Mouse (Mus musculus) left cerebral cortex, adult 2 months (tissue): ENCODE measurements around the gene Celsr1. TPM values are rescaled to one million over a fixed set of nuclear protein-coding genes. Genes with fewer than 3 reads are reported as not detected.

Source experiments
- DNase-seq, 2 experiments: peaks; one replicate each; pipeline ENCODE4 v3.0.0; 2021 to 2022; ENCODE audit warnings: low spot score in 2 of 2, mixed read lengths in 1 of 2; ENCODE audit errors: extremely low spot score in 1 of 2
- H3K27ac ChIP-seq: fragments of 200-600 bp; 2 replicates; pipeline ENCODE4 v1.8.1; 2022
- H3K4me3 ChIP-seq: fragments of 200-600 bp; 2 replicates; pipeline ENCODE4 v1.8.1; 2022
- CTCF ChIP-seq: fragments of 200-600 bp; IDR thresholded peaks from 2 replicates; pipeline ENCODE4 v1.8.1; 2022; ENCODE audit warnings: antibody characterized with exemption, mild to moderate bottlenecking, moderate library complexity
- intact Hi-C: fragments of 180-260 bp; cut with DNase I; formaldehyde crosslinking; loops from one replicate; pipeline ENCODE4 v1.15.1; 2025
- total RNA-seq, 2 experiments: library from RNA; stranded (reverse); gene quantifications; 2 replicates each; pipeline ENCODE4 v1.2.3; 2021

Gene Celsr1
- total RNA-seq, 2 experiments from 2014 or later = 3.7 to 4.6 TPM

- no peak for TF ChIP-seq CTCF
- DNase-seq = no peak
- peak overlapping the region; percentile 61 for H3K4me3 ChIP-seq
- H3K27ac ChIP-seq = peak overlapping the region; percentile 90
- intact Hi-C loops = loop anchor here (1.0 to 2.0 kb wide), 2 partner anchors 20 to 48 kb away; partner anchors contain the start of genes Cdpf1 and Trmu
Measured at GRCm38 (mm10) chr15:85858980-85859489, 174.5 kb downstream of the Celsr1 start.

GRCm38 (mm10) chr15:85851656-85852392, 181.8 kb downstream of the Celsr1 start:
- Histone ChIP-seq H3K4me3 (no peak overlapping the region), H3K27ac (no peak overlapping the region)
- TF ChIP-seq CTCF = peak; percentile 35
- no peak for DNase-seq
- intact Hi-C loops = no loop called here

Other genes with a start within 250 kb of the Celsr1 start
- gene Cdpf1, start 222.1 kb downstream of the Celsr1 start, total RNA-seq = 10 to 100 TPM; 21.1 to 21.3 TPM
- gene Pkdrej, start 212.0 kb downstream of the Celsr1 start, total RNA-seq = 1 to 10 TPM in 1 of 2 experiments, under 1 TPM in 1; 0.82 to 1.2 TPM
- gene Ttc38, start 201.5 kb downstream of the Celsr1 start, total RNA-seq = 1 to 10 TPM; 5.0 to 5.2 TPM
- gene Gtse1, start 174.0 kb downstream of the Celsr1 start, total RNA-seq = under 1 TPM; 0.25 to 0.33 TPM
- 10 to 100 TPM; 29.9 to 33.8 TPM for gene Trmu, start 154.5 kb downstream of the Celsr1 start, total RNA-seq
- 10 to 100 TPM; 46.2 to 51.7 TPM for gene Gramd4, start 23.9 kb upstream of the Celsr1 start, total RNA-seq
- 10 to 100 TPM; 57.9 to 59.0 TPM for gene Cerk, start 152.4 kb upstream of the Celsr1 start, total RNA-seq
- gene Tbc1d22a, start 180.7 kb upstream of the Celsr1 start, total RNA-seq = 10 to 100 TPM; 32.8 to 34.3 TPM